Mouse (Mus musculus): ENCODE data around the gene Igf2r.

Gene Igf2r

GRCm38 (mm10) chr17:12672285-12672790 lies 97.1 kb downstream of the Igf2r start:
- DNase-seq (ENCODE audit: low spot score), result no peak

GRCm38 (mm10) chr17:12671029-12671605 lies 98.3 kb downstream of the Igf2r start:
- DNase-seq (ENCODE audit: low spot score), result no peak

GRCm38 (mm10) chr17:12669363-12669679 lies 100.1 kb downstream of the Igf2r start:
- DNase-seq (ENCODE audit: low spot score), result no peak

GRCm38 (mm10) chr17:12668478-12669362 lies 100.7 kb downstream of the Igf2r start:
- no peak for DNase-seq (ENCODE audit: low spot score)

GRCm38 (mm10) chr17:12664156-12664555 lies 105.3 kb downstream of the Igf2r start:
- DNase-seq (ENCODE audit: low spot score), result no peak

- DNase-seq (ENCODE audit: low spot score), result no peak
These were observed 108.7 kb downstream of the Igf2r start for GRCm38 (mm10) chr17:12660572-12661260.

- no peak for DNase-seq (ENCODE audit: low spot score)
These were observed 110.2 kb downstream of the Igf2r start for GRCm38 (mm10) chr17:12659233-12659632.

GRCm38 (mm10) chr17:12658784-12659183 lies 110.7 kb downstream of the Igf2r start:
- DNase-seq (ENCODE audit: low spot score), result no peak

GRCm38 (mm10) chr17:12655826-12656225 lies 113.6 kb downstream of the Igf2r start:
- DNase-seq (ENCODE audit: low spot score), result no peak

- peak; percentile 28 for DNase-seq (ENCODE audit: low spot score)
These were observed 115.4 kb downstream of the Igf2r start for GRCm38 (mm10) chr17:12654061-12654460.

GRCm38 (mm10) chr17:12652604-12653003 lies 116.9 kb downstream of the Igf2r start:
- DNase-seq (ENCODE audit: low spot score), result no peak

- no peak for DNase-seq (ENCODE audit: low spot score)
These were observed 124.0 kb downstream of the Igf2r start for GRCm38 (mm10) chr17:12645461-12645860.

GRCm38 (mm10) chr17:12641087-12641486 lies 128.4 kb downstream of the Igf2r start:
- no peak for DNase-seq (ENCODE audit: low spot score)

GRCm38 (mm10) chr17:12639585-12639984 lies 129.9 kb downstream of the Igf2r start:
- no peak for DNase-seq (ENCODE audit: low spot score)

GRCm38 (mm10) chr17:12634814-12635213 lies 134.7 kb downstream of the Igf2r start:
- DNase-seq (ENCODE audit: low spot score), result no peak

Data from left cerebral cortex, adult 11 months (tissue).